Mouse (Mus musculus) liver, postnatal 0 days (tissue): ENCODE data around the gene Slc4a7.

Experiments
- CTCF ChIP-seq: sonication (generic); IDR thresholded peaks from 2 replicates; pipeline ENCODE4 v1.5.1; 2016; ENCODE audit warnings: antibody characterized with exemption, low read depth
- EP300 ChIP-seq: IDR thresholded peaks from 2 replicates; pipeline ENCODE4 v1.6.1; 2016; ENCODE audit warnings: antibody characterized with exemption, low read depth, mild to moderate bottlenecking

GRCm38 (mm10) chr14:14803921-14804517, 101.9 kb downstream of the Slc4a7 start:
- TF ChIP-seq CTCF (no peak), EP300 (no peak)
